Mouse (Mus musculus) neural tube, embryonic 14.5 days (tissue): ENCODE measurements at regions not wholly inside any gene's neighbourhood (a gene's known extent, or its start where the extent isn't known, plus 50 kb on each side); places are given as distances from the start of the nearest gene placed in this dataset.

Experiments
- ATAC-seq: fragments of 200-750 bp; cut with Nextera tagmentation; 2 replicates; pipeline ENCODE4 v1.8.0; 2017; ENCODE audit warnings: low read depth, mild to moderate bottlenecking, moderate TSS enrichment, moderate library complexity
- H3K27ac ChIP-seq: fragments of 300-500 bp; sonication (generic); 2 replicates; pipeline ENCODE4 v1.5.1; 2014; ENCODE audit warnings: low read depth, mild to moderate bottlenecking, control low read depth, low read length, moderate library complexity, mixed read lengths
- H3K27me3 ChIP-seq: fragments of 300-500 bp; sonication (generic); 2 replicates; pipeline ENCODE4 v1.6.1; 2014; ENCODE audit warnings: low read length; ENCODE audit not compliant: control insufficient read depth, insufficient read depth
- H3K36me3 ChIP-seq: fragments of 300-500 bp; sonication (generic); 2 replicates; pipeline ENCODE4 v1.6.1; 2014; ENCODE audit warnings: low read length, mixed read lengths; ENCODE audit not compliant: control insufficient read depth, insufficient read depth
- H3K4me1 ChIP-seq: fragments of 300-500 bp; sonication (generic); 2 replicates; pipeline ENCODE4 v1.6.1; 2014; ENCODE audit warnings: low read length; ENCODE audit not compliant: control insufficient read depth, insufficient read depth
- H3K4me2 ChIP-seq: fragments of 300-500 bp; sonication (generic); 2 replicates; pipeline ENCODE4 v1.6.1; 2014; ENCODE audit warnings: mild to moderate bottlenecking, low read depth, low read length, control low read depth
- H3K4me3 ChIP-seq: fragments of 300-500 bp; sonication (generic); 2 replicates; pipeline ENCODE4 v1.5.1; 2014; ENCODE audit warnings: low read depth, low read length, control low read depth, mixed read lengths
- H3K9ac ChIP-seq: fragments of 300-500 bp; sonication (generic); replicated peaks from 2 replicates; pipeline ENCODE4 v1.6.1; 2014; ENCODE audit warnings: low read depth, mild to moderate bottlenecking, control low read depth, low read length, mixed read lengths
- H3K9me3 ChIP-seq: fragments of 300-500 bp; sonication (generic); 2 replicates; pipeline ENCODE4 v1.6.1; 2016; ENCODE audit warnings: low read length; ENCODE audit not compliant: control insufficient read depth
- WGBS: fragments of 180-500 bp; shearing (Covaris S2); extraction: QIAGEN DNeasy Blood & Tissue Kit; methylation state at CpG from one replicate; pipeline ENCODE4 v1.1.7; 2014; 5-methylcytosine and 5-hydroxymethylcytosine counted together

DNA sequence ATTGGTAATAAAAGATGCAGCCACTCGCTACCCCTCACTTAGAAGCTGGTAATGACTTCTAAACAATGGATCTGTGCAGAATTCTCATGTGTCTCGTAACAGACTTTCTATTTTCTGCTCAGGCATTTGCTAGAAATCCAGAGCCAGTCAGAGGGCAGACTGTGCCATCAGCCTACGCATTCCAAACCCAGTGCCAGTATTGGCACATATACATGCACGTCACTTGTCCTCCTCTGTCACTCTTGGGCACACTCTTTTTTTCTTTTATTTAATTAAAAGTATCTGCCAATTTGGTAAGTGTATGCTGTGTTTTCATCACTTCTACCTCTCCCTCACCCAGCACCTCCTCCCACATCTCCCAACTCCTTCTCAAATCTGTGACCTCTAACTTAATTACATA lies 519.6 kb upstream of the Adamts9 start:
- Histone ChIP-seq H3K4me3 (no peak overlapping the region), H3K9me3 (no peaks in the 10 kb centered on the region), H3K4me1 (0 out of 2 replicates have a peak, but pooled peaks cover 2% of the 10 kb centered on the region), H3K36me3 (no peaks in the 10 kb centered on the region), H3K9ac (no peak overlapping the region), H3K27me3 (no peaks in the 10 kb centered on the region), H3K27ac (no peak overlapping the region), H3K4me2 (no peak overlapping the region)
- 62% methylated on average over 4 of the region's 4 CpGs for WGBS
- no peak for ATAC-seq

- no peak for ATAC-seq
- no peak overlapping the region for H3K4me2 ChIP-seq
These were observed 518.1 kb upstream of the Adamts9 start for GRCm38 (mm10) chr6:93461374-93461773.

GRCm38 (mm10) chr6:93457613-93458012 lies 514.3 kb upstream of the Adamts9 start:
- no peak overlapping the region for H3K4me2 ChIP-seq
- WGBS = 77% methylated on average over 4 of the region's 4 CpGs
- no peak overlapping the region for H3K27ac ChIP-seq
- H3K9me3 ChIP-seq = no peaks in the 10 kb centered on the region
- no peak overlapping the region for H3K4me3 ChIP-seq
- no peaks in the 10 kb centered on the region for H3K4me1 ChIP-seq
- ATAC-seq = no peak
- H3K36me3 ChIP-seq = no peaks in the 10 kb centered on the region
- H3K27me3 ChIP-seq = no peaks in the 10 kb centered on the region
- no peak overlapping the region for H3K9ac ChIP-seq

More at GRCm38 (mm10) chr6:93461374-93461773, 518.1 kb upstream of the Adamts9 start:
- Histone ChIP-seq H3K27ac (no peak overlapping the region), H3K9me3 (no peaks in the 10 kb centered on the region), H3K4me3 (no peak overlapping the region), H3K36me3 (no peaks in the 10 kb centered on the region), H3K27me3 (no peaks in the 10 kb centered on the region), H3K4me1 (0 out of 2 replicates have a peak, but pooled peaks cover 2% of the 10 kb centered on the region), H3K9ac (no peak overlapping the region)
- WGBS = 85% methylated on average over 3 of the region's 3 CpGs

DNA sequence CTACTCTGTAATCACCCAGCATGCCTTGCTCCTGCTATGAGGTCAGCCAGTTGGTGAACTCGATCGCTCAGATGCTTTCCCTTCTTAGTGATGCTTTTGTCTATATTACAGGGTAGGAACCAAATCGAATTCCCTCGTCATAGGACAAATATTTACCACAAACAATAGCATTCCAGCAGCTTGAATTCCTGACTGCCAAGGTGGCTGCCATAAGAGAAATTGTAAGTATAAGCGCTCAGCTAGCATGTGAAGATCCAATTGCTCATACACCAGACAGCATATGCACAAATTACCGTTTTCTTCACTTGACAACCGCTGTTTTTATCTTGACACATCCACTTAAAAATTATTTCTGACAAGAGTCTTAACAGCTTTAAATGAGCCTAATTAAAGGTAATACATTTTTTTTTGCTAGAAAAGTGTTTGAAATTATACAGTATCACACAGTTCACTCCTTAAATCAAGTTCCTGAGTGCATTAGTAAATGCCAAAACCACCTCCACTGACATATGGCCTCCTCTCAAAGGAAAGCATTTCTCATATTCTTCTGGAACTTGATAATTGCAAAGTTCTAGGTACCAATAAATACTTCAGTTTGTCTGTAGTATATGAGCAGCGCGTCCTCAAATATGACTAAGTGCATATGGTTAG lies 513.2 kb upstream of the Adamts9 start:
- no peak for ATAC-seq
- no peaks in the 10 kb centered on the region for H3K36me3 ChIP-seq
- H3K4me3 ChIP-seq = no peak overlapping the region
- no peaks in the 10 kb centered on the region for H3K4me1 ChIP-seq
- H3K27ac ChIP-seq = no peak overlapping the region
- no peaks in the 10 kb centered on the region for H3K27me3 ChIP-seq
- H3K9me3 ChIP-seq = no peaks in the 10 kb centered on the region
- no peak overlapping the region for H3K9ac ChIP-seq
- no peak overlapping the region for H3K4me2 ChIP-seq
- WGBS = 91% methylated on average over 9 of the region's 9 CpGs

DNA sequence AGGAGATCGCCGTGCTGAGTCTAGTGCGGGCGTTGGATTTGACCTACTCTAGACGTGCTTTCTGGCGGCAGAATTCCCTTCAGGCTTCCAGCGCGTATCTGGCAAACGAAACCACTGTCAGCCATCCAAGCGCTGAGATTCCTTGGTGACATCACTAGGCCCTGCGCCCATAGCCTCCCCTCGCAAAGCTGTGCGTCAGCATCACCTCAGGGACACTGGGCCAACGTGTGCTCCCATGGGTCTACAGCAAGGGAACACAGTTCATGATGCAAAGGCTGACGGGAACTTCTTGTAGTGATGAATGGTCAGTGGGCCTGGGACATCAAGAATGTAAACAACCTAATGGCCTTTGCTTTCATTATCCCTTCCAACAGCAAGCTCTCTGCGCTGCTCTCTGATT lies 502.3 kb upstream of the Adamts9 start:
- H3K4me3 ChIP-seq = no peak overlapping the region
- 82% methylated on average over 16 of the region's 16 CpGs for WGBS
- no peak overlapping the region for H3K27ac ChIP-seq
- no peaks in the 10 kb centered on the region for H3K36me3 ChIP-seq
- no peak for ATAC-seq
- no peaks in the 10 kb centered on the region for H3K9me3 ChIP-seq
- no peak overlapping the region for H3K4me2 ChIP-seq
- H3K9ac ChIP-seq = no peak overlapping the region
- H3K4me1 ChIP-seq = peaks cover 4% of the 10 kb centered on the region; the same call in 1 of the 2 replicates
- no peaks in the 10 kb centered on the region for H3K27me3 ChIP-seq

GRCm38 (mm10) chr6:93445124-93445523 lies 501.8 kb upstream of the Adamts9 start:
- Histone ChIP-seq H3K4me1 (peaks cover 4% of the 10 kb centered on the region; the same call in 1 of the 2 replicates), H3K36me3 (no peaks in the 10 kb centered on the region), H3K27ac (no peak overlapping the region), H3K4me3 (no peak overlapping the region), H3K9me3 (no peaks in the 10 kb centered on the region), H3K9ac (no peak overlapping the region), H3K27me3 (no peaks in the 10 kb centered on the region), H3K4me2 (no peak overlapping the region)
- ATAC-seq = no peak
- WGBS = 67% methylated on average over 5 of the region's 5 CpGs

- 25% methylated on average over 11 of the region's 11 CpGs for WGBS
- no peak for ATAC-seq
- Histone ChIP-seq H3K27me3 (no peaks in the 10 kb centered on the region), H3K9ac (no peak overlapping the region), H3K4me1 (peaks cover 4% of the 10 kb centered on the region; the same call in 1 of the 2 replicates), H3K4me3 (no peak overlapping the region), H3K9me3 (no peaks in the 10 kb centered on the region), H3K36me3 (no peaks in the 10 kb centered on the region), H3K27ac (peak overlapping the region; percentile 18; the same call in 1 of the 2 replicates), H3K4me2 (no peak overlapping the region)
These were observed 500.7 kb upstream of the Adamts9 start for GRCm38 (mm10) chr6:93443766-93444557.

DNA sequence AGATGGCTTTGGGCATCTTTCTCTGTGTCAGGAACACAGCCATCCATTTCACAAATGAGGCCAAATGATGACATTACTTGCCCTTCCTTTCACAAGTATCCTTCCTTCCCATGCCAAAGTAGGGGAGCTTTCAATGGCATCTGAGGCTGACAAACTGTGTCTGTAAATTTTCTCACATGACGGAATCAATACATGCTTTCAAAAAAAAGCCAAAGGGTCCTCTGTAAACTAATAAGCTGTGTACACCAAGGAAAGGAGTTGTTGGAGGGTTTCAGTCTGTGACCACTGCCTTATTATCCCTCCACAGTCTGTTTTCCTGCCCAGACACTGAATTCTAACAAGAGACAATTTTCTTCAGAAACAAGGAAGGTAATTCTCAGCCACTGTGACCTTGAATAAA lies 490.2 kb upstream of the Adamts9 start:
- Histone ChIP-seq H3K9ac (no peak overlapping the region), H3K4me2 (no peak overlapping the region), H3K4me1 (no peaks in the 10 kb centered on the region), H3K36me3 (no peaks in the 10 kb centered on the region), H3K9me3 (no peaks in the 10 kb centered on the region), H3K4me3 (no peak overlapping the region), H3K27ac (no peak overlapping the region), H3K27me3 (no peaks in the 10 kb centered on the region)
- WGBS = 72% methylated on average over 1 of the region's 1 CpGs
- ATAC-seq = no peak

- no peaks in the 10 kb centered on the region for H3K9me3 ChIP-seq
These were observed 482.8 kb upstream of the Adamts9 start for GRCm38 (mm10) chr6:93426141-93426540.

More at GRCm38 (mm10) chr6:93426141-93426540, 482.8 kb upstream of the Adamts9 start:
- H3K27me3 ChIP-seq = no peaks in the 10 kb centered on the region
- 74% methylated on average over 1 of the region's 1 CpGs for WGBS
- no peak overlapping the region for H3K27ac ChIP-seq
- no peak overlapping the region for H3K4me3 ChIP-seq
- no peaks in the 10 kb centered on the region for H3K4me1 ChIP-seq
- no peaks in the 10 kb centered on the region for H3K36me3 ChIP-seq
- H3K9ac ChIP-seq = no peak overlapping the region
- no peak for ATAC-seq
- no peak overlapping the region for H3K4me2 ChIP-seq
